ENCODE assay signal across 15 mouse cellular contexts in genomic region chr19:56995441-56995840, GRCm38 (mm10). TPM values are rescaled to one million over a fixed set of nuclear protein-coding genes. Genes with fewer than 3 reads are reported as not detected.
"Had no signal": no experiment of that assay in that cellular context is flagged by ENCODE, and none has a peak within 500 bp of the region (broad histone marks: within the 10 kb centered on the region; RNA-seq: fewer than 3 reads in every experiment).

No protein-coding gene starts in this region.

- H3K9me3 ChIP-seq: limb, embryonic 15.5 days; liver, embryonic 12.5 days; midbrain, embryonic 10.5 days; neural tube, embryonic 15.5 days had no signal

- H3K4me3 ChIP-seq: limb, embryonic 15.5 days; liver, embryonic 12.5 days; midbrain, embryonic 10.5 days; myocyte; neural tube, embryonic 15.5 days had no signal

- H3K4me2 ChIP-seq: limb, embryonic 15.5 days; liver, embryonic 12.5 days; lung, embryonic 14.5 days; neural tube, embryonic 15.5 days had no signal

- DNase-seq: layer of hippocampus, adult 9-11 months; layer of hippocampus, postnatal 36 days; lung, embryonic 14.5 days; lung, postnatal 10 days; midbrain, embryonic 14.5 days; right cerebral cortex, adult 18-20 months; right cerebral cortex, postnatal 25 days had no signal

- H3K27ac ChIP-seq: limb, embryonic 15.5 days; liver, embryonic 12.5 days; midbrain, embryonic 10.5 days; neural tube, embryonic 15.5 days; stomach, postnatal 0 days had no signal

- H3K9ac ChIP-seq: limb, embryonic 15.5 days; liver, embryonic 12.5 days; lung, embryonic 14.5 days; neural tube, embryonic 15.5 days had no signal

- H3K36me3 ChIP-seq: limb, embryonic 15.5 days; liver, embryonic 12.5 days; midbrain, embryonic 10.5 days; neural tube, embryonic 15.5 days had no signal

- H3K4me1 ChIP-seq: liver, embryonic 12.5 days had no signal

- H3K27me3 ChIP-seq: limb, embryonic 15.5 days; liver, embryonic 12.5 days; neural tube, embryonic 15.5 days had no signal

- ATAC-seq: intestine, embryonic 16.5 days; liver, embryonic 12.5 days had no signal

RNA-seq across cellular contexts. Expression of gene Afap1l2, which starts 12.6 kb away (rescaled TPM):
- total RNA-seq: megakaryocyte, adult 5-6 weeks had no signal
